Mouse (Mus musculus) embryo, embryonic 10 days (tissue): ENCODE results near the gene Smoc1.

ENCODE experiments used
- DNase-seq: peaks from one replicate; pipeline ENCODE4 v3.0.0-alpha.2; 2015; ENCODE audit warnings: low spot score

The Smoc1 gene

DNA sequence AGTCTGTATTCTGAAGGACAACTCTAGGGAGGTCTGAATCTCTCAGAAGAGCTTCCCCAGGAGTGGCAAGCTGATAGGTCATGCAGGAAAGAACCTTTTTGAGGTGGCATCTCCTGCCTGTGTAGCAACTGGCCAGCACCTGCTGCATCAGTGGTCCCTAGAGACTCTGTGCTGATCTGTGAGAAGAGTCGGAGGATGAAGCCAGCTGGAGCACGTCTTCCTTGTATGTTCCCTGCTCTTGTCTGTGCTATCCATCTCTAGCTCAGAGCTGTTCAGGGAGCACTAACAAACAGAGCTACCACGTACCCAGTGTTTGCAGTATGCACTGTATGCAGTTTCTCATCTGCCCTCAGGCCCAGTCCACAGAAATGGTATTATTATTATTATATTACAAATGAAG, 54.4 kb downstream of the Smoc1 start:
- DNase-seq: no peak

DNA sequence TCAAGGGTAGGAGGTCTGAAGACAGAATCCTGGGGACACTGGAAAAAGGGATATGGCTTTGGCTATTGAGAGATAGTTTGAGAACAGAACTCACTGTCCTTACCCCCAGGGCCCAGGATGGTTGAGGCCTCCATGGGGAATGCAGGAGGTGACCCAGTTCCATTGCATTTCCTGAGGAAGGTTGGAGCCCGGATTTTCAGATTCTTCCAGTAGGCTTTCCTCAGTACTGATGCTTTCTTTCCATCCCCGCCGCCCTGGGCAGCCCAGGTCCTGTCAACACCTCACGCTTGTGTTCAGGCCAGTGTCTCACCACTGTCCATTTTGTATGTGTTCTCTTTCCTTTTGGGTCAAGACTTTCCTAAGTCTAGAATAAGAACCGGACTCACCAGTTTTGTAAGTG, 56.5 kb downstream of the Smoc1 start:
- no peak for DNase-seq

DNA sequence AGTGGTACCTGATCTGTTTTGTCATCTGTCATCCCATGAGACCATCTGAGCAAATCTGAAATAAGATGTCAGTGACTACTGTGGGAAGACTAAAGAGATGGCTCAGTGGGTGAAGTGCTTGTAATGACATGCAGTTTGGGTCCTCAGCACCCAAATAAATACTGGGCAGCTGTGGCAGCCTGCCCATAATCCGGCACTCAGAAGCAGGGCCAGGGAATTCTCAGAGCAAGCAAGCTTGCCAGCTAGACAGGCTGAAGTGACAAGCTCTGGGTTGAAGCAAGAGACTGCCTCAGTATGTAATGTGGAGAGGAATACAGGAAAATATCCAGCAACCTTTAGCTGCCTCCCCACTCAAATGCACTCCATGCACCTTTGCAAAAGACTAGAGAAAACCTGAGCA, 58.6 kb downstream of the Smoc1 start:
- DNase-seq: no peak

DNA sequence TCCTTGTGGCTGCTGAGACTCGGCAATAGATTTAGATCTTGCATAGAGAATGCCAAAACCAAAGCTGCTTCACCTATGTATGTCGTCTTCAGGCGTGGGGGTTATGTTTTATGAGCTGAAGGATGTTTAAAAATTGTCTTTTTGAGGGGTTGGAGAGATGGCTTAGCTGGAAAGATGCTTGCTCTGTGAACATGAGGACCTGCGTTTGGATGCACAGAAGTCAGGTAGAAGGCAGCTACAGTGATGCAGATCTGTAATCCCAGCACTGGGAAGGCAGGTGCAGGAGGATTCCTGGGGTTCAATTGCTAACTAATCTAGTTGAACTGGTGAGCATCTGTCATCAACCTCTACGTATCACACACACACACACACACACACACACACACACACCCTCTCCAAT, 61.5 kb downstream of the Smoc1 start:
- no peak for DNase-seq

DNA sequence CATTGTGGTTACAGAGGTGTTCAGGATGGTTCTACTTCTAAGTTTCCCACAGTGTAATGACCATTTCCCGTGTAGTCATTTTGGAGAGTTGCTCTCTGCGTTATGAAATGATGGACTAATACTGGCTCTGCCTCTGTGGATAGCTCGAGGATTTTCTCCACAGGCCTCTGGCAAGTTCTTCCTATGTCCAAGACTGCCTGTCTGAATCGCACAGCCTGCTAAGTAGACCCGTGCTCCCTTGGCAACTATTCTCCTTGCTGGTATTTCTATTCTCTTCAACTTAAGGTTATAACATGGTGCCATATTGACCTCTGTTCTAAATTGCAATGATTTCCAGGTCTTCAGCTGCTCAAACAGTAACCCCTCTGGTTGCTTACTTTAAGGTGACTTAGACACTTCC, 65.0 kb downstream of the Smoc1 start:
- DNase-seq: no peak

DNA sequence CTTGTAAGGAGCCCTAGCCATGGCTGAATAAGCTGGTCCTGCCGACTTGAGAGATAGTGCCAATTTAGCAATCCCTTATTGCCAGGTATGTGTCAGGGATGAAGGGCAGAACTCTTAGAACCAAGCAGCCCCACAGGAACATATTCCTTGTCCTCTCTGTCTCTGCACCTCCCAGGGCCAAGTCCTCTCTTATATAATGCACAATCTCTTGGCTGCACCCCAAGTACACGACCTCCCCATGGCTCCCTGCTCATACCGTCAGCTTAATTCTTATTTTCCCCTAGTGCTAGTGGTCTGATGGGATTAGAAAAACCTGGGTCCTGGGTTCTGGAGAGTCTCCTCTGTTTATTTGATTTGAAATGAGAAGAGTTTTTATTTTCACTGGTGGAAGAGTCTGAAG, 66.0 kb downstream of the Smoc1 start:
- DNase-seq: no peak

DNA sequence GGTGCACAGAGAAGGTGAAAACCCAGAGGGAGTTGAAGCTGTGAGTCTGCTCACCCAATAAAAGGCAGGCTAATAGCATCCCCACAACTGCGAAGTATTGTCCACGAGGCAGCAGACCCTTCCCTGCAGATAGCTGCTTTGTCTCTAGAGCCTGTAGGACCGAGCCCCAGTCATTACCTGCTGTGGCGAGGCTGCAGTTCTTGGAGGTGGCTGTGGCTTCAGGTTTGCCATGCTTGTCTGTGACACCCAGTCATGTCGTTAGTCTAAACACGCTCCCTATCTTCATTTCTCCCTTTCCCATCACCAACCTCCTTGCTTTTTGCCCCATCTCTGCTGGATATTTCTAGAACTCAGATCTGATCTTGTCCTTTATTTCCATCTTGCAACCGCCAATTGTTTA, 66.6 kb downstream of the Smoc1 start:
- no peak for DNase-seq

DNA sequence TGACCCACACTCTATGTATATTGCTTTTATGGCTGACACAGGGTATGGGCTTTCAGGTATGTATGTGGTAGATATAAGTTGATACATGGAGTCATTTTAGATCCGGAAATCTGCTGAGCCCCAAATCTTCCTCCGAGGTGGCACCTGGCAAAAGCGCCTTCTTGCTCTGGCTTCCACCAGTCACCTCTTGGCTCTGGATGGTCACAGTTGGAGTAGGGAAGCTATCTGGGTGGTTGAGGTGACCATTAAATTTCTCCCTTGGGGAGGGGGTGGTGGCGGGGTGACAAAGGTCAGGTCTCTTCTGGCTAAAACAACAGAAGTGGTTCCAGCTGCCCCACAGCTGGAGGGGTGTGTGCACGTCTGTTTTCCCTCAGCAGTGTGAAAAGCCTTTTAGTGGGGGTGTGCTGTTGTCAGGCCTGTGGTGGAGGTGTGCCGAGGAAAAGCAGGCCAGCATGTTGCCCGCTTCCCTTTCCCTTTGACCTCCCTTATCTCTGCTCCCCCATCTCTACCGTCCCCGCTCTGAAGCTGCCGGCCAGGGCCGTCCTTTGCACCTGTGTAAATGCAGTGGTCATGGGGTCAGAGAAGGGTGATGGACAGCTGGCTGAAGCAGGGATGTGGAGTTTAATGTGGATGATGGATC, 68.3 kb downstream of the Smoc1 start:
- DNase-seq: peak; percentile 70

DNA sequence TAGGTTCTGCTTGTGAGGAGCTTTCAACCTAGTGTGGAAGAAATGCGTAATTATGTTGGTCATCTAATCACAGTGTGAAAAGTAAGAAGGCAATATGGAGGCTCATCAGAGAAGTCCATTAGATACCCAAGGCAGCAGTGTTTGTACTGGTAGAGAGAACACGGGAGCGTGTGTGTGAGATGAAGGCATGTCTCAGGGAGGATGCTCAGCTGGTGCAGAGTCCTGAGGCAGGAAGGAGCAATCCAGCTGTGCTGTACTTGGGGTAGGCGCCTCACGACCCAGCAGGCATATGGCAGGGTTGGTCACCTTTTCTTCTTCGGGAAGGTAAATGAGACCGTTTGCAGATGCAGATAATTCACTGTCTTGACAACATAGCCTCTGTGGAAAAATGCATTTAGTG, 70.7 kb downstream of the Smoc1 start:
- DNase-seq: no peak

DNA sequence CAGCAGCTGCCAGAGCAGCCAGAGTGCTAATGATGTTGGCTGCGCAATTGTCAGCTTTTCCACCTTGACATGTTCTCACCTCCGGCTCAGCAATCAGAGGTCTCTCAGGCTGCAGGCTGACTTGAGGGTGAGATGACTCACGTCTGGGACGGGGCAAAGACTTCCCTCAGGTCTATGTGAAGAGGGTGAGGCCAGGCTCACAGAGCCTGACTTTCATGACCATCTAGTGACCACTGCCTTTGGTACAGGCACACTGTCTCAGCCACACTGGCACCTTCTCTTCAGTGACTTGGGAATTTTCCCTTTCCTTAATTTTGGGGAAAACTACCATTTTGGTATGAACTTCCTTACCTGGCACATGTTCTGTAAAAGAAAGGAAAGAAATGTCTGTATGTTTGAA, 71.1 kb downstream of the Smoc1 start:
- no peak for DNase-seq

DNA sequence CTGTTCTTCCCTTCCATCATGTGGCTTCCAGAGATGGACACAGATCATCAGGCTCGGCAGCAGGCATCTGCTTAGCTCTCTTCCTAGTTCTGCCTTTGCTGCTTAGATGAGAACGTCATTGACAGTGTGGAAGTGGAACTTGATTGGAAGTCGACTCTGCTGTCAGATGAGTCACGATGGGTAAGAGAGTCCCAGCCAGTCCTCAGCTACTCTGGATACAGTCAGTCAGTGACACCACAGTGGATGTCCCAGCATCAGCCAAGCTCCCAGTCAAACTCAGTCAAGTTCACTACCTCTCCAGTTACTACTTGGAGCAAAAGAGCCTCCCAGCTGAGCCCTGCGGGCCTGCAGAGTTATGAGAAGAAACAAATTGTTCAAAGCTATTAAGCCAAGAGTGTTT, 72.6 kb downstream of the Smoc1 start:
- DNase-seq: no peak

DNA sequence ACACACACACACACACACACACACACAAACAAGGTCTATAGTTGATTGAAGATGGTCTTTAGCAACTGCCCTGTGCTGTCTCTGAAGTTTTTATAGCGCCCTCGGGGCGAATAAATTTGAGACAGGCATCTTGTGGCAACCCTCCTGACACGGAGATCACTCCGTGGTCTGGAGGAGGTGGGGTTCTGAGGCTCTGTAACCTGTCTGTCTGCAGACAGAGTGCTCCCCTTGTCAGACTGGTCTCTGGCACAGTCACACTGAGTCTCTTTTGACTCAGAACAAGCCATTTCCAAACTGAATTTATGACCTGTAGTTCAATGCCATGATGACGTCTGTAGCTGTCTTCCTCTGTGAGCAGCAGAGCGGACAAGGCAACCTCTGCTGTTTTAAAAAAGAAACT, 75.1 kb downstream of the Smoc1 start:
- DNase-seq: no peak

DNA sequence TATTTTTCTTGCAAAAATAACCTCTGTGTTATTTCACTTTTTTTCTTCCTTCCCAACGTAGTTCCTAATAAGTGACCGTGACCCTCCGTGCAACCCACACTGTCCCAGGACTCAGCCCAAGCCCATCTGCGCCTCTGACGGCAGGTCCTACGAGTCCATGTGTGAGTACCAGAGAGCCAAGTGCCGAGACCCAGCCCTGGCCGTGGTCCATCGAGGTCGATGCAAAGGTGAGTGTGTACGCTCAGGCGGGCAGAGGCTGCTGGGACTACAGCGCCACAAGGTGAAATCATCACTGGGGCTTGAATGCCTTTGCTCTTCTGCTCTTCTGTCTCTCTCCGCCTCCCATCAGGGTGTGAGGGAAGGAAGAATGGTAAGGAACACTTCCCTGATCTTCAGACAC, 77.9 kb downstream of the Smoc1 start:
- no peak for DNase-seq

DNA sequence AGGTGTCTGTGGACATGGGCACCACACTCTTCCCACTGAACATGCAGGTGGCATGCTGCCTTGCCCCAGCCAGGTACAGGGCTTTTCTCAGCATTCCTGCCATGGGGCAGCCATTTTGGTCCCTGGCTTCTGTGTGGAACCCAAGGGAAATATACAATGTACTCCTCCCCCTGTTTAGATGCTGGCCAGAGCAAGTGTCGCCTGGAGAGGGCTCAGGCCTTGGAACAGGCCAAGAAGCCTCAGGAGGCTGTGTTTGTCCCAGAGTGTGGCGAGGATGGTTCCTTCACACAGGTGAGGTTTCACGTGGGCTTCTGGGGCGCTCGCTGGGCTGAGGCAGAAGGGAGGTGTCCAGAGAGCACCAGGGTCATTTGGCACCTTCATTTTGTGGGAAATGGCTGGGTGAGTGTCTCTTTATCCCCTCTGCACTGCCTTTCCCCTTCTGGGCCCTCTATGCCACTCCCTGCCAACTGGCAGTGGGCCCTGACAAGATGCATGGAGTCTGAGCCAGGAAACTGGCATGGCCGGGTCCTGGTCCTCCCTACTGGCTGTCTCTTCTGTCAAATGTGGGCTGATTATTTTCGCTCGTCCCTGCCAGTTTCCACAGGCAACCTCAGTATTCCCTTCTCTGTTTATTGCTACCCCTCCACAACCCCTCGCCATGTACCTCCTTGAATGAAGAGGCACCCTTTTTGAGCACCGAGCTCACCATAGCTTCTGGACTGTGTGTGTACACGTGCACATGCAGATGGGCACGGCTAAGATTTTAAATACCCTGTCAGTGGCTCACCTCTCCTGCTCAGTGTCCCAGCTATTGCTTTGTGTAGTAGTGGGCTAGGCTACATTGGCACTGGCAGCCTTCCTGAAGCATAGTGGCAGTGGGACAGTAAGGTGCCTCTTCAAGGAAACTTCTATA, 79.4 kb downstream of the Smoc1 start:
- no peak for DNase-seq

DNA sequence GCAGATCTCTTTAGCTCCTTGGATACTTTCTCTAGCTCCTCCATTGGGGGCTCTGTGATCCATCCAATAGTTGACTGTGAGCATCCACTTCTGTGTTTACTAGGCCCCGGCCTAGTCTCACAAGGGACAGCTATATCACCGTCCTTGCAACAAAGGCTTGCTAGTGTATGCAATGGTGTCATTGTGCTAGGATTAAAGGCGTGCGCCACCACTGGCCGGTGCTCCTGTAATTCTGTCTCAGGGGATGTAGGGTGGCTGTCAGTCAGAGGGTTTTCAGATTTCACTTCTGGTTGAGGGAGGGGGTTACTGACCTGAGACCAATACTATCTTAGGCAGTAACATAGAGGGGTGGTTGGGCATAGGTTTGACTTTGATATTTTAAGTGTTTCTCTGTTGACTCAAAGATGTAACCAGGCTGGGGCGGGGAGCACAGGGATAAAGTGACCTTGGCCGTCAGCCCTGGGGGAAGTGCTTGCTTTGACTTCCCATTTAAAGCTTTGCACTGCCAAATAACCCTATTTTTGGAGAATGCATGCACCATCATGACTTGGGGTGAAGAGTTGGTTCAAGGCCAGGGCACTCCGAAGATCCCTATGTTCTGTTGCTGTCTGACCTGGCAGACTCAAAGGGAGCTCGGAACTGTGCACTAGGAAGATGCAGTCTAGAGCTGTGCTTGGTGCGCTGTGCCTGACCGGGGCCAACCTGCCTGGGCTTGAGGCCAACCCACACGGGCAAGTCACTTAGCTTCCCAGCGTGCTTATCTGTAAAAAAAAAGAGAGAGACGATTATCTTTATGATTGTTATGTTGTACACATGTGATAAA, 80.9 kb downstream of the Smoc1 start:
- DNase-seq: no peak

DNA sequence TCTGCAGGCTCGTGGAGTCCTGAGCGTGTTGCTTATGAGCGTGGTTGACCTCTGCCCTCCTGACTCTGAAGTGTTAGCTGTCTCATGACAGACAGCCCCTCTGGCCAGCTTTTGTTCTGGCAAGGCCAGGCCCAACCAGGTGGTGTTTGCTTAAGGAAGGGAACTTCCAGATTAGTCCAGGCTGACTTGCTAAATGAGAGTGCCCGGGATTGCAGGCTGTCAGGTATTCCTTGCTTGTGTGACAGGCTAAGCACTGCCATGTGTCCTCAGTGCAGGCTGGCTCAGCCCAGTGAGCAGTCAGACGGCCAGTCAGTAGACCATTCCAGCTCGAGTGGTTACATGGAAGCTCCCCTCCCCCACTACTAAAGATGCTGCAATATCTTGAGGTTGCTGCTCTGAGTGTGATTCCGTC, 82.0 kb downstream of the Smoc1 start:
- peak; percentile 85 for DNase-seq

DNA sequence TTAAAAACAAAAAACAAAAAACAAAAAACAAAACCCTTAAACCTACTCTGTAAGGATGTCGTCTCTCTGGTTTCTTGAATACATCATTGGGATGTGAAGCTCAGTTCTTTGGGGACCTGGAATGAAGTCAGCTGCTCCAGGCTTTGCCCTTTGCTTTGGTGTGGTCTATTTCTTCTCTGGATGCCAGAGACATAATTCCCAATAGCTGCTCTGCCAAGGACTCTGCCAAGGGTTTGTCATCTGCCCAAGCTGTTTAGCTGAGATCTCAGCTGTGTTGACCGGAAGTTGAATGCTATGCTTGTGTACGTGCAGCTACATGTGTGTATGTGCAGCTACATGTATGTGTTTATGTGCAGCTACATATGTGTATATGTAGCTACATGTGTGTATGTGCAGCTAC, 83.4 kb downstream of the Smoc1 start:
- no peak for DNase-seq

DNA sequence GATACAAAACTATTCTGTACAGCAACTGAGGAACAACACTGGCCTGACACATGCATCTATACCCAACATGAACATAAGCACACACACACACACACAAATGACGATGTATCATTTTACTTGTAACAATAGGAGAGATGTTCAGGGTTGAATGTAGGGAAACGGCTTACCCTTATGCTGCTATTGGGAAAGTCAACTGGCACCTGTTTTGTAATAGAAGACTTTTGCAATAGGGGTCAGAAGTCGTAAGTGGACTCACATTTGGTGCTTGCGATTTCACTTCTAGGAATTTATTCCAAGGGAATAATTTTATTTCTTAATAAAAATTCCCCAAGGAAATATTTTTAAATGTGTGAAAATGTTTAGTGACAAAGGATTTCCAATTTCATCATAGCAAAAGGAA, 85.7 kb downstream of the Smoc1 start:
- DNase-seq: no peak

DNA sequence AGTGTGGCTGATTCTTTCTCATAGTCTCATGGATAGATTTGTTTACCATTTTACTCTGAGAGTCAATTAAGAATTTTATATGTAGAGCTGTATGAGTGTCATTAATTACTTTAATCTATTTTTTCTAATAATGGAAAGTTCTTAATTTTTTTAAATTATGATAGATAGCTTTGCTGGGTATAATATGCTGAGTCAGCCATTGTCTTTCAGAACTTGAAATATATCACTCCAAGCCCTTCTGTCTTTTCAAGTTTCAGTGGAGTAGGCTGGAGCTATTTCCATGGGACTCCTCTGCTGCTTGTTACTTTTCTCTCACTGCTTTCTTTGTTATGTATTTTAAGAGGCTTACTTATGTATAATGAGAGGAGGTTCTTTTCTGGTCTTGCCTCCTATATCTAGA, 93.7 kb downstream of the Smoc1 start:
- DNase-seq: no peak

DNA sequence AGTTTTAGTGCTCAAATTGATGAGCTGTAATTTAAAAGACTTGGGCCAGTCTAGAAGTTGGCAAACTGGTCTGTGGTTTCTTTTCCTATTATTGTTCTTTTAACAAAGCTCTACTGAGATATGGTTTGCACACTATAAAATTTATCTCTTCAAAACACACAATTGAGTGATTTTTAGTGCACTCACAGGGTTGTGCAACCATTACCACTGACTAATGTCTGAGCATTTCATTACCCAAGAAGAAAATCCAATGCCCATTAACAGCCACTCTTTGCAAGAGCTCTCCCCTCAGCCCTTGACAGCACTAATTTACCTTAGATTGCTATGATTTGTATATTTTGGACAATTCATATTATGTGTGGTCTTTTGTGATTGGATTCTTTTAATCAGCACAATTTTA, 97.2 kb downstream of the Smoc1 start:
- DNase-seq: no peak

DNA sequence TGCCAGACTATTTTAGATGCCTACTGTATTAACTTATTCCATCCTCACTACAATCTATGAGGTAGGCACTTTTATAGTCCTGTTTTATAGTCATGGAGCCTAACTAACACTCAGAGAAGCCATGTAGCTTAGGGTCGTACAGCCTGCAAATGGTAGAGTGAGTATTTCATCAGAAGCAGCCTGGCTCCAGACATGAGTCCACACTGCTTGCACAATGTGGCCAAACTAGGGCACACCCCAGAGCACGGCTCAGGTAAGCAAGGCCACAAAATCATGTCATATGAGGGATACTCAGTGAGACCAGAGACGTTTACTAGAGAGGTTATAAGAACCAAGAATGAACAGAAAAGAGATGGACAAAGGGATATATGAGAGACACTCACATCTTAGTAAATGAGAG, 100.2 kb downstream of the Smoc1 start:
- DNase-seq: no peak

DNA sequence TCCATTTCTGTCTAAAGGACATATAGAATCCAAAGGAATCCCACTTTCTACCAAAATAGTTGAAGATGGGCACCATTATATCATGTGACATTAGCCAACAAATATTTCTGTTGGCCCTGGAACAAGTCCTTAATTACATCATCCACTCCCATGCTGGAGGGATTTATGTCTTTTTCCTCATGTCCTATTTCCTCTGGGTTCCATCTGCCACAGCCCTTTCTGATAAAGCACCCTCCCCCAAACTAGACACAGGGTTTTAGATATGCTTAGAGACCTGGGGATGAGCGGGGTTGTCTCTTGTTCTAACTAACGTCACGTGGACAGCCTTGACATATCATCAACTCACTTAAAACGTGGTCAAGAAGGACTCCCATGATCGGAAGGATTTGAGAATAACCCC, 102.1 kb downstream of the Smoc1 start:
- DNase-seq: no peak

DNA sequence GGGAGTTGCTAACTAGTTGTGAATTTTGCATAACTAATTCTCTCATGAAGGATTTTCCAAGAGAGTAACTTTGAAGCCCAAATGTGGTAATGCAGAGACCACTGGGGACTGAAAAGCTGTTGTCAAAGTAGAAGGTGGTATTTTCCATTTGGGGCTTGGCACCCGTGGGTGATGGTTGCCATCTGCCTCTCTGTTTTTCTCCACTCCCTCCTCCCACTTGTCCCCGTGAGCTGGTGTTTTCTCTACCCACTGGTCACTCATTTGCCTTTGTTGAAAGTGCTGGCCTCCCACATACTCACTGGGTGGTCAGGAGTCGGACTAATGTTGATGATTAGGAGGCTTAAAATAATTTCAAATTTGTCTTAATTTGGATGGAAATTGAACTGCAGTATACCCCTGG, 104.1 kb downstream of the Smoc1 start:
- no peak for DNase-seq
